Mouse (Mus musculus) inflammation-experienced regulatory T-cells, adult 6 months (primary cell): ENCODE measurements around the gene Siglece. TPM values are rescaled to one million over a fixed set of nuclear protein-coding genes. Genes with fewer than 3 reads are reported as not detected.
"Not testable (repeated sequence)": the region's sequence is repeated elsewhere in the genome, so short reads cannot be mapped to it uniquely, and the experiment has no call there.

Experiments
- ATAC-seq: one replicate; pipeline ENCODE4 v1.8.0; 2017
- polyA plus RNA-seq, 3 experiments: library from polyadenylated mRNA; unstranded; fragments of 100-300 nt; shearing (Covaris generic); gene quantifications; one replicate each; pipeline ENCODE4 v1.2.1; 2017

Gene Siglece
- under 1 TPM; 0.45 to 0.78 (median 0.51) TPM for polyA plus RNA-seq

DNA sequence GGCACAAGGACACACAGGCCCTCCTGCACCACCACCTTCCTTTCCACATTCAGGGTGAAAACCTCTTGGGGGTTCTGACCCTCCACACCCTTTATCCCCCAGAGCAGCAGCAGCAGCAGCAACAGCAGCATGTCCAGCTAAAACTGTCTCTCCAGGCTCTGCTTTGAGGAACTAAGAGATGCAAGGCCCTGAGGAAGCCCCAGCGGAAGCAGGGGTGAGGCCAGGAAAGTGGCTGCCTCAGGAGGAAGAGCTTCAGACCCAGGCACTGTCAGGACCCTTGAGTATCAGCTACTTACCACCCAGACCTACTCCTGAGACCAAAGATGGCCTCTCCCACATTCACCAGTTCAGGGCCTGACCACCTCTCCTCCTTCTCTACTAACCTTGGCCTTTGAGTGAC lies at the start of gene Siglece:
Gene Siglece (minus strand): TSS at position 160 of the 400 bp plus-strand sequence.
- no peak for ATAC-seq

DNA sequence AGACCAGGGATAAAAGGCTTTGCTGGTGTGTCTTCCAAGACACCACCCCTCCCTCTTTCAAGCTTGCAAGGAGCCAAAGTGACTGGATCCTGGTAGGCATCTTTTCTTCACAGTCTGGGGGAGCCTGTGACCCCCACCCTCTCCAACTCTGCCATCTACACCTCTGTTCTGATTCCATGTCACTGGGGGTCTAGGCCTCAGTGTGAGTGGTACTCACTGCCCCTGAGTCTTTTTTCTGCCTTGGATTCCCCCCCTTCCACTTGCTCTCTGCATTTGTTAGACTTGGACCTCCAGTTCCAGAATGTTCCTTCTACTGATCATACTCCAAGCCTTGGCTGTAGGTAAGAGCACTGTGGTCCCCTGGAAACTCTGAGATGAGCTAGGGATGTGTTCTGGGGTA lies 30.2 kb upstream of the Siglece start, which contains the start of gene Klk14:
Gene Klk14 (plus strand): TSS at position 301 of the 400 bp plus-strand sequence.
- no peak for ATAC-seq

DNA sequence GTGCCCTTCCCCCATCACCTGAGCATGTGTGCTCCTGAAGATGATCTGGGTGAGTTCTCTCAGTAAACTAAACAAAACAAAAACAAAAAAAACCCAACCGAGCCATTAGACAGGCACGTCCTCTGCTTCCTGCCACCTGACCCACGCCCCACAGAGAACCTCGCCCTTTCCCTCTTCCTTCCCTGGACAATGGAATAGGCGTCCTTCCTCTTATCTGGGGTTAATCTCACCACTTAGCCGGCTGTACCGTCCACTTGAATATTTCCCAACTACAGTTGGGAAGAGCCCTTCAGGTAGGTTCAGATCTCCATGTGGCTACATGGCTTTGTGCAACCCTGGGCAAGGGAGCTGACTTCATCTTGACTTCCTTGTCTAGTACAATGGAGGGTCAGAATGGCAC lies 25.1 kb upstream of the Siglece start:
- ATAC-seq = no peak

DNA sequence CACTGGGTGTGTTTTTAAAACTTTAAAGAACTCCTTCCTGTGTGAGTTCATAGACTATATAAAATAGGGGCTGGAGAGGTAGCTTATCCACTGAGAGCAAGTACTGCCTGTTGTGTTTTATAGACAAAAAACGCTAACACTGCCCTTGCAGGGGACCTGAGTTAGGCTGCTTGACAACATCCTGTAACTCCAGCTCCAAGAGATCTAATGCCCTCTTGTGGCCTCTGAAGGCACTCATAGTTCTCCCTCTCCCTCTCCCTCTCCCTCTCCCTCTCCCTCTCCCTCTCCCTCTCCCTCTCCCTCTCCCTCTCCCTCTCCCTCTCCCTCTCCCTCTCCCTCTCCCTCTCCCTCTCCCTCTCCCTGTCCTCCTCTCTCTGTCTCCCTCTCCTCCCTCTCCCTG lies 22.6 kb upstream of the Siglece start:
- ATAC-seq = not testable (repeated sequence)

DNA sequence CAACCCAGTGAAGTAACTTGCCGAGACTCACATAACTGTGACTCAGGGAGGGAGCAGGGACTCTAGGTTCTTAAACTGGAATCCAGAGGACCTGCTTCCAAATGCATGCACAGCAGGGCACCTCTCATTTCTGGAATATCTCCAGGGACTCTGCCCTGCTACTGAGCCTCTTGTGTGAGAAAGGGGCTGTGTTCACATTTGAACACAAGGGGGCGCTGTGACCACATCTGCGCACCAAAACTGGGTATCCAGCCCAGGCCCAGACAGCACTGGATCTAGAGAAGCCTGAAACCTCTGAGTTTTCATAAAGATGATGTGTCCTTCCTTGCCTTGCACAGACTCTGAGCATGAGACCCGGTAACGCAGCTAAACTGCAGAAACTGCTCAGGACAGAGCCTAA lies 21.0 kb upstream of the Siglece start:
- ATAC-seq = peak; percentile 48

DNA sequence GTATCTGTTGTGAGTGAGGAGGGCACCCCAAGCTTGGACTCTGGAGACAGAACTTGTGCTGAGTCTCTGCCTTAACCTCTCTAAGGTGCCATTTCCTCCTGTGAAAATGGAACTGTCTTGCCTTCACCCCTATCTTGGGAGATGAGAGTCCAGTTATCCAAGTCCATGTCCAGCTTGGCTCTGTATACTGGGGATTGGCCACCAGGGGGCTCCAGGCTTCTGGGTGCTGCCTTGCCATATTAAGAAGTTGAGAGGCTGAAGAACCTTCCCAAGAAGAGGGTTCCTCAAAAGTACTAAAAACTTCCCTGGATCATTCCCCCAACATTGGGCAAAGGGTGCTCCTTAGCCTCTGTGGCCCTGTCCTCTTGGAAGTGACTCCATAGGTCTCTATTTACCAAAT lies 18.6 kb upstream of the Siglece start:
- ATAC-seq = no peak

DNA sequence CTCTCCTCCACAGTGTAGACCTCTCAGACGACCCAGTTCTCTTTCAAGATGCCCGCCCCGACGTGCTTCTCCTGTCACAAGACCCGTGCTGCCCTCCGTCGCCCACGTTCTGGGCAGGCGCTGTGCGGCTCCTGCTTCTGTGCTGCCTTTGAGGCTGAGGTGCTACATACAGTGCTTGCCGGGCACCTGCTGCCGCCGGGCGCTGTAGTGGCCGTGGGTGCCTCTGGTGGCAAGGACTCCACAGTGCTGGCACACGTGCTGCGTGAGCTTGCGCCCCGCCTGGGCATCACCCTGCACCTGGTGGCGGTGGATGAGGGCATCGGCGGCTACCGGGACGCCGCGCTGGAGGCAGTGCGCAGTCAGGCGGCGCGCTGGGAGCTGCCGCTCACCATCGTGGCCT lies 15.1 kb upstream of the Siglece start:
- no peak for ATAC-seq

DNA sequence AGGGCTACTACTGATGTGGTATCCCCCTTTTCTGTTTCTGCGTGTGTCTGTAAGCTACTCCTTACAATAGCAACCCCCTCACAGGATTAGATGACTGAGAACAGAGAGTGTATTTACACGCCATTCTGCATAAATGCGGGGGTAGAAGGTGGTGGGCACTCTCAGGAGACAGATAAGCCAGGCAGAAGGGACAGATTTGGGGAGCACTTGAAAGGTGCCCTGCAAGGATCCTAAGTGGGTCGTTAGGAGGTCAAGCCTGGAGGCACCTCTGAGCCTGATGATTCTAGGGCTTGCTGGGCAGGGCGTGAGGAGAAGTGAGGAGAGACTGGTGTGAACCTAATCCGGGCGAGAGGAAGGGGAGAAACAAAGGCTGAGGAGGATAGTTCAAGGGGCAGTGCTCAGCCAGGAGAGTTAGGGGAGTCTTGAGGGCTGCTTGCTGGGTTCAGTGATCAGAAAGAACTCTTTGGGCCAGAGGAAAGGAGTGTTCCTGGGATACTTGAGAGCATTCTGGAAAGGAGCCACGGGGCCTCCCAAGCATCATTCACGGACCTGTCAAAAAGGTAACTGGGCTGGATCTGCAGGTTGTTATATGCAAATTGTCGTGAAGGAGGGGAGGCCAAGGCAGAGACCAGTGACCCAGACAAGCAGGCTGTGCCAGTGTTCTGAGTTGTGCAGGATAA lies 12.8 kb upstream of the Siglece start:
- no peak for ATAC-seq

DNA sequence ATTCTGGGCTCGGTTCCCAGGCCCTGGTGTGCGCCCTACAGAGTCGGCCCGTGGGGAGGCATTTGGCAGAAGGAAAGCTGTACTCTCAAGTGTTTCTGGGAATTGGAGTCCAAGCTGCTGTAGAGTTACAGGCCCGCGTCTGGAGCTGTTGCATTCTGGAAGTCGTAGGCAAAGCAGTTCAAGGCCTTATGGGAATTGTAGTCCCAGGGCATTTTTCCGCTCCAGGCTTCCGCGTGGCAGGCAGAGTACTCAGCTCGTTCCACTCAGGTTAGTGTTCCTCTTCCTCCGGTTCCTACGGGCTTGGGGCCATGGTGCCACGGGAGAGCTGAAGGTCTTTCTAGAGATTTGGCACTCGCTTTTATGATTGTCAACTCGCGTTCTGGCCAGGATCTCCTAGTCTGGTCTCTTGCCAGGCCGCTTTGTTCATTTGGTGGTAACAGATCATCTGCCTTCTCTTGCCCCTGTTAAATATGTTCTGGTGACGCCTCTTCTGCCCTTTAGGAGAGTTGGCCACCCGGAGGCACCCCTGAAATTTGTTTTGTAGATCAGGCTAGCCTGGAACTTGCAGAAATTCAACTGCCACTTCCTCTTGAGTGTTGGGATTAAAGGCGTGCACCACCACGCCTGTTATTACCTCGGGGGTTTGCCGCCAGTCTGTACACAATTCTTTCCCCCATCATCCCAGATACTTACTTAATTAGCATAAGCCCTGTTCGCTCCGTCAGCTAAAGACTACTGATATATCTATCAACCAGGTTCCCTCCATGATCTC lies 12.0 kb upstream of the Siglece start, which contains the start of gene Ctu1:
Gene Ctu1 (plus strand): TSS at position 208 of the 772 bp plus-strand sequence.
- ATAC-seq = peak; percentile 98

DNA sequence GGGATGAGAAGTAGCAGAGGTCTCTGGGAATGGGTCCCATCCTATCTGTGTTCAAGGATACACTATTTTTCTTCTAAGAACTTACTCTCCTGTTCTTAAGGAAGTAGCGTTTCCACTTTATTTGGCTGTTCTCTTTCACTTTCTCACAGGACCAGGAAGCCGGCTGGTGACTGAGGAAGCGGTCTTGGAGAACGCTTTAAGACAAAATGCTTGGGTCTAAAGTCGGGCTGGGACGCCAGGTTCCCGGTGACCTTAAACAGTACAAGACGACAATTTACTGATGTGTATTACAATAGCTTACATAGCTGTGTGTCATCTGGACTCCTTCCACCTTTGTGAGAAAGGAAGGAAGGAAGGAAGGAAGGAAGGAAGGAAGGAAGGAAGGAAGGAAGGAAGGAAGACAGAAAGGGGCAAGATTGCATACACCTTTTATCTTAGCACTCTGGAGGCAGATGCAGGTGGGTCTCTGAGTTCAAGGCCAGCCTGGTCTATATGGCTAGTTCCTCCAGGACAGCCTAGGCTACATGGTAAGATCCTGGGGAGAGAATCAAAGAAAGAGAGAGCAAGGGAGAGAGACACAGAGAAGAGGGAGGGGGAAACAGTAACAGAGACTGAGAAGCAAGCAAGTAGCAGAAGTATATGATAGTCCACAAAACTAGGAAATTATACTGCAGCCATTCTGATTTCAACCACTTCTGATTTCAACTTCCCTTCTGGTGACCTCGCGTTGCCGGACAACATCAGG lies 11.3 kb upstream of the Siglece start:
- ATAC-seq = no peak

DNA sequence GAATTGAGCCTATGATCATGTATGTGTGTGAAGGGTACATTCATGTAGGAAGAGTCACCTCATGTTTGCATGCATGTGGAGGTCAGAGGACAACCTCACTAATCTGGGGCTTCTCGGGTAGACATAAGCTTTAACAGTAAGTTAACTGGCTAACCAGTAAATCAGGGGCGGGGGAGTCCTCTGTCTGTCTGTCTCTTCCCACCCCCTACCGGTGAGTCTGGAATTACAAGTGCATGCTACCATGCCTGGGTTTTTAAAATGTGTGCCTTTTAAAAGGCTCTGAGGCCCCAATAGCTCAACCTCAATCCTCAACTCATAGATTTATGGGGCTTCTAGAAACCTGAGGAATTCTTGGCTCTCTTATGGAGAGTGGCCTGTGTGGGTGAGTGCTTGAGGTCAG lies 8.6 kb upstream of the Siglece start:
- ATAC-seq = no peak

DNA sequence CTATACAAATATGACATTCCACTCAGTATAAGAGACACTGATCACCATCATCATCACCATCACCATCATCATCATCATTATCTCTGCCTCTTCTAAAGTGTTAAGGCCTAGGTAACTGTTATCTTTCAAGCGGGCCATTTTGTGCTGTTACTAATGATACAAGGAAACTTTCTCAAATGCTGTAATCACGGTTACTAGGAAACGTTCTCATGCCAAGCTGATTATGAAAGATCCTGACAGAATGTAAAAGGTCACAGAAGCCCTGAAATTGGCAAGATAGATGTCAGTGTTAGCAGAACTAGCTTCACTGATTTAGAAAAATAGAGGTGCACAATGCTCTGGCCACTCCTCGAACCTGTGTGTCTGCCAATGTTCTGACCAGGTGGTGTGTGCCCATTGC lies 7.3 kb upstream of the Siglece start:
- ATAC-seq = not testable (repeated sequence)

DNA sequence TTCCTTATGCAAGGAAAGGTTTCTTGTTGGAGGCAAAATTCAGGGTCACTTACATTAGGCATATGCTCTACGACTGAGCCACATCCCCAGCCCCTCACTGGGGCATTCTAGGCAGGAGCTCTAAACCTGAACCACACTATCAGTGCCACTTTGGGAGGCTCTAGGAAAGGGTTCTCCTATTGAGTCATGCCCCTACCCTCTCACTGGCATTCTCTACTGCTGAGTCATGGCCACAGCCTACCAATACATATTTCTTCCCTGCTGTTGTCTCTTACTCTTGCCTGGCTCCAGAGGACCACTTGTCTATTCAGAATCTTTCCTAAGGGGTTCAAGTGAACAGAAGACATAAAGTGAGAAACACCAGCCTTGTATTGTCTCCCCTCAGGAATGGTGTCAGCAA lies 2.8 kb upstream of the Siglece start:
- ATAC-seq = no peak

DNA sequence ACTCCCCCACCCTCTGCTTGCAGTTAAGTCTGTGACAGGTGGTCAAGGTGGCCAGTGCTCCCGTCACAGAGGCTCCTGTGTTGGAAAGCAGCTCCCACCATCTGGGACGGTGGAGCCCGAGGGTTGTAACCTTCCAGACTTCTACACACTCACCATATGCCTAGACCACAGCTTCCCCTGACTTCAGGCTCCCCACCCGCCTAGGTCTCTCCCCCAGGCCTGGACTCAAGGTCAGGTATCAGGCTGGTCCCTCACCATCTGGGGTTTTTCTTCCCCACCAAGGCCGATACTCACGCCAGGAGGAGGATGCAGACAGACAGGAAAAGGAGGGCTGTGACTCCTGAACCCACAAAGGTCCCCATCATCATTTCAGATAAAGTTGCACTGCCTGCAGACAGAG lies 3.7 kb downstream of the Siglece start:
- ATAC-seq = no peak

DNA sequence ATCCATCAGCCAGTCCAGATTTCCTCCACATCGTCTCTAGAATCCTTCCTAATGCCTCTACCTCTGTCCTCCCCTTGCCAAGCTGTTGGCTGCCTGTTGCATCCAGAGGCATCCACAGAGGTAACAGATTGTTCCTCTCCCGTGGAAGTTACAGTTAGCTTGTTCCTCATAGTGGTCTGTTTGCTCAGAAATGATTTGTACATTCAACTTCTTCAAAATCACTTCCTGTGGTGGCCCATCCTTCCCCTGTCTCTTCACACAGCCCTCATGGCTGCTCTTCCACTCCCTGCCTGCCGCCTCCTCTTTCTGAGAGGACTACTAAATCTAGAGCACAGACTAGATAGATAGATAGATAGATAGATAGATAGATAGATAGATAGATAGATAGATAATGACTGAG lies 5.4 kb downstream of the Siglece start:
- no peak for ATAC-seq

DNA sequence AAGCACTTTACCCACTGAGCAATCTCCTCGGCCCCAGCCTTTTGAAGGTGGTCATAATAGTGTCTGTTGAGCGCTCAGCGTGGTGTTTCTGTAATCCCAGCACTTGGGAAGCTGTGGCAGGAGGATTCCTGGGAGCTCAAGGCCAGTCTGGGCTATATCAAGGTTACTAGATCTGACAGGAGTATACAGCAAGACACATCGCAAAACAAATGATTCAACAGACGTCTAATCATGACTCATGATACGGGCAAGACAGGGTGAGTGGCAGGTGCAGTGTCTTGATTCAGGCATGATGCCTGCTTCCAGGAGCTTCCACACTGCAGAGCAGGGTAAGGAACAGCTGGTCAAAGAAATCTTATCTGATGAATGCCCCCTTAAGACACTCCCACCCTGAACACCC lies 7.3 kb downstream of the Siglece start:
- ATAC-seq = no peak

DNA sequence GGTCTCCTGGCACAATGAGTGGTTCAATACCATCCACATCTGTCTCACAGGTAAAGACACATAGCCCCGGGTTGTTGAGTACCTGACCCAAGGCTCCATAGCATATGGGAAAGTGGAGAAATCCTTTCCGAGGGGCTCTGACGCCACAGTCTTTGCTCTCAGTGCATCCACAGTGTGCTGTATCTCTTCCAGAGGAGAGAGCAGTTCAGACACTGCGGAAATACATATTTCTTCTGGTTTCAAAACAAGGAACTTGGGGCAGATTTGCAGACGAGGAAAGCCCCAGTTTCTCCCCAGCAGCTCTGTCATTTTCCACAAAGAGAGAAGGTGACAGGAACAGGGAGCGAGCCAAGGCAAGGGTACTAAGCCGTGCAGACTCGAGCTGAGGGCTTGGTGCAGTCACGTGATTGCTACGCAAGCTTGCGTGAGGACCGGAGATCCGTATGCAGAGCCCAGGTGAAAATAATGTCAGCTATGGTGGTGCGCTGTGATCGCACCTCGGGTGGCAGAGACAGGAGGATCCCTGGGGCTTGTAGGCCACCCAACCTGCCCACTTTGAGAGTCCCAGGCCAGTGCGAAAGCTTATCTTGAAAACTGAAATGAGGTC lies 16.8 kb downstream of the Siglece start:
- ATAC-seq = no peak

DNA sequence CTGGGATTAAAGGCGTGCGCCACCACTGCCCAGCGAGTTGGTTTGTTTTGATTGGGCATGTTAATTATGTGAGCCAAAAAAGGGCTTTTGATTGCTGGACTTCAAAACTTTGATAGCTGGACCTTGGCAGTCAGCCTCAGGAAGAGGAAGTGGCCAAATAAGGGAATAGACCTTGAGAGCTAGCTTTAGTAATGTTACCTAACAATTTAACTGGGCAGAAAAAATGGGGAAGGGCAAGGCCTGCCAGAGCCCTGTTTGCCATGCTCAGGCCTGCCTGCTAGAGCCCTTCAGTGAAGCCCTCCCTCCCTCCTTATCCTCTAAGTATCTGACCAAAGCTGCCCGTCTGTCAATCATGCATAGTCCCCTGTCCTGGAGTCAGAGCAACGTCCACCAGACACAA lies 17.4 kb downstream of the Siglece start:
- ATAC-seq = no peak

DNA sequence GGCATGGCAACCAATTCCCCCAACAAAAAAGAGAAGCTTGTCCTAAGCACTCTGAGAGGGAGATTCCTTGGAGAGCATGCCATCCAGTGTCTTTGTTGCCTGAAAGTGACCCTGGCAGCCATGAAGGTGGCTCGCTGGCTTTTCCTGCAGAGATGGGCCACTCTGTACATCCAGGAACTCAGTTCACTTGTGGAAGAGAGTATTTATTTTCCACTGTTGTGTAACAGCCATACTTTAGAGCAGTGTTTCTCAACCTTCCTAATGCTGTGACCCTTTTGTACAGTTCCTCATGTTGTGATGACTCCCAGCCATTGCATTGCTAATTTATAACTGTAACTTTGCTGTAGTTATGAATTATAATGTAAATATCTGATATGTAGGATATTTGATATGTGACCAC lies 22.8 kb downstream of the Siglece start:
- ATAC-seq = no peak

DNA sequence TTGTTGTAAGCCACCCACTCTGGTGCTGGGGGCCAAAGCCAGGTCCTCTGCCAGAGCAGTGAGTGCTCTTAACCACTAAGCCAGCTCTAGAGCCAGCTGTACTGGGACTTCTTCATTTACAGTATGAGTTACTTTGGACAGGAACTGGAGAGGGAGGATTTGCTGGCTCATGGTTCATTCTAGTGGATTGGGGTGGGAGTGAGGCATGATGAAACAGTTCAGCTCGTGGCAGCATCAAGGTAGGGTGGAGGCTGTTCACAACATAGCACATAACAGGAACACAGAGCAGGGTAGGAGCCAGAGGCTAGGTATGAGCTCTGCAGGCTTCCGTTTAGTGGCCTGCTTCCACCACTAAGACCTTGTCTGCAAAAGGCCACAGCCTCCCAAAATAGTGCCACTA lies 23.8 kb downstream of the Siglece start:
- no peak for ATAC-seq

DNA sequence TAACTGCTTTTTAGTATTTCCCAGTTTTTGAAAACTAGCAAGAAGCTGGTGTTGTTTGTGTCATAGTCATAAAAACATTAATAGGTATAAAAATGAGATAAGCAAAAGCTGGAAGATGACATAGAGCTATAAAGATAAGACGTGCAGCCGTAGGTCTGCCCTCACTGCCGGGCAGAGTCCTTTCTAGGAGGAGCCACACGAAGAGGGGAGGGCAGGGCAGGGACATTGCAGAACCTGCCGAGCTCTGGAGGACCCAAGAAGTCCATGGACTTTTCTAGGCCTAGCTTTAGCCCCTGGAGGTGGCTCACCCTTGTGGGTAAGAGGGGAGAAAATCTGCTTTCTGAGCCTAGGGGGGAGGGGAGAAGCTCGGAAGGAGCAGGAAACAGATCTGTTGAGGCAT lies 25.5 kb downstream of the Siglece start, which contains the start of gene Ceacam18:
Gene Ceacam18 (plus strand): TSS at position 208 of the 400 bp plus-strand sequence.
- ATAC-seq = no peak

DNA sequence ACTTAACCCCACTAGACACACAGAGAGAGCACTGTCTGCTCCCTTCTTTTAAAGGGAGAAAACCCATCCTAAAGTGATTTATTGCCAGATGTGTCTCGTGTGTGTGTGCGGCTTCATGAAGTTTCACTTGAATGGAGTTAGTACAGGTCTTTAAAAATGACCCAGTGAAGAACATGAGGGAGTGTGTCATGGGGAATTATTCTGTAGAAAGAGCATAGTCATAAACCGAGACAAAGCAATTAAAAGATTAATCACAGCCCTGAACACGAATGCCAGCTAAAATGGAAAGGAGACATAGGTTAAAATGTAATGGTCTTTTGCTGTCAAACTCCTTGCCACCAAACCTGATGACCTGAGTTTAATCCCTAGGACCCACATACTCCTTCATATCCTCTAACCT lies 26.0 kb downstream of the Siglece start:
- no peak for ATAC-seq
